Mouse (Mus musculus) small intestine, adult 2 months (tissue): Measurements from ENCODE around the gene Aplp1.

Source experiments
- CTCF ChIP-seq: fragments of 200-500 bp; IDR thresholded peaks from 2 replicates; pipeline ENCODE4 v1.5.1; 2012; ENCODE audit warnings: low read depth, mild to moderate bottlenecking, control low read depth, inconsistent platforms, low read length, moderate library complexity, mixed read lengths; ENCODE audit not compliant: insufficient replicate concordance, insufficient read length; ENCODE audit errors: extremely low read depth
- POLR2A ChIP-seq: fragments of 200-500 bp; IDR thresholded peaks from 2 replicates; pipeline ENCODE4 v1.6.1; 2012; ENCODE audit warnings: low read depth, mild to moderate bottlenecking, control low read depth, inconsistent platforms, low read length, moderate library complexity

DNA sequence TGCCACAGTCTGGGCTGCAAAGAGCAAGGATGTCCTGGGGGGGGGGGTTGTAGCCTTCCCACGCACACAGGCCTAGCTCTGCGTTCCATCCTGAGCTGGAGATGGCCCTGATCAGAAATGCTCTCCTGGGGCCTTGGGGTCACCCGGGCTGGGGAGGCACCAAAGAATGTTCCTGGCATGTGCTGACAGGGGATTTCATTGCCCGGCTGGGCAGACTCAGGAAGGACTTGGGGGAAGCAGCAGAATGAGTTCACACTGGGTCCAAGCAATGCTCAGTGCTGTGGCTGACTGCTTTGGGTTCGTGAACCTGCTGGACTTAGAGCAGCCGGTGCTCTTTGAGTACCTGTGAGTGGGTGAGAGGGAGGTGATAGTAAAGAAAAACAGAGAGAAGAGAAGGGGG, 14.1 kb upstream of the Aplp1 start:
- TF ChIP-seq CTCF: no peak
- TF ChIP-seq POLR2A: no peak
